Mouse (Mus musculus): ENCODE data around the gene Pard3b. TPM values are rescaled to one million over a fixed set of nuclear protein-coding genes. Genes with fewer than 3 reads are reported as not detected.

Gene Pard3b
- total RNA-seq, 2 experiments from 2014 or later: 5.7 to 6.0 TPM

GRCm38 (mm10) chr1:62048592-62048991 is 410.0 kb downstream of the Pard3b start:
- no peak for DNase-seq
- intact Hi-C loops (cut with DNase I; ENCODE audit: low total_unique reads): no loop called here

GRCm38 (mm10) chr1:62051186-62051825 is 412.7 kb downstream of the Pard3b start:
- no peak for DNase-seq
- intact Hi-C loops (cut with DNase I; ENCODE audit: low total_unique reads): no loop called here

- intact Hi-C loops (cut with DNase I; ENCODE audit: low total_unique reads): no loop called here
- DNase-seq: no peak
Observed at GRCm38 (mm10) chr1:62053167-62053638, 414.6 kb downstream of the Pard3b start.

GRCm38 (mm10) chr1:62055280-62055679 is 416.7 kb downstream of the Pard3b start:
- intact Hi-C loops (cut with DNase I; ENCODE audit: low total_unique reads): no loop called here
- DNase-seq: no peak

- intact Hi-C loops (cut with DNase I; ENCODE audit: low total_unique reads): no loop called here
- DNase-seq: no peak
Observed at GRCm38 (mm10) chr1:62070617-62071016, 432.0 kb downstream of the Pard3b start.

- intact Hi-C loops (cut with DNase I; ENCODE audit: low total_unique reads): no loop called here
- DNase-seq: no peak
Observed at GRCm38 (mm10) chr1:62071139-62071538, 432.5 kb downstream of the Pard3b start.

- DNase-seq: no peak
- intact Hi-C loops (cut with DNase I; ENCODE audit: low total_unique reads): no loop called here
Observed at GRCm38 (mm10) chr1:62076171-62076570, 437.5 kb downstream of the Pard3b start.

GRCm38 (mm10) chr1:62081129-62081528 is 442.5 kb downstream of the Pard3b start:
- intact Hi-C loops (cut with DNase I; ENCODE audit: low total_unique reads): no loop called here
- DNase-seq: no peak

- DNase-seq: no peak
- intact Hi-C loops (cut with DNase I; ENCODE audit: low total_unique reads): no loop called here
Observed at GRCm38 (mm10) chr1:62085995-62086394, 447.4 kb downstream of the Pard3b start.

- intact Hi-C loops (cut with DNase I; ENCODE audit: low total_unique reads): no loop called here
- no peak for DNase-seq
Observed at GRCm38 (mm10) chr1:62087464-62087863, 448.8 kb downstream of the Pard3b start.

- intact Hi-C loops (cut with DNase I; ENCODE audit: low total_unique reads): no loop called here
- DNase-seq: no peak
Observed at GRCm38 (mm10) chr1:62094885-62095284, 456.3 kb downstream of the Pard3b start.

GRCm38 (mm10) chr1:62122426-62122825 is 483.8 kb downstream of the Pard3b start:
- intact Hi-C loops (cut with DNase I; ENCODE audit: low total_unique reads): no loop called here
- no peak for DNase-seq

- intact Hi-C loops (cut with DNase I; ENCODE audit: low total_unique reads): no loop called here
- DNase-seq: no peak
Observed at GRCm38 (mm10) chr1:62129186-62129585, 490.6 kb downstream of the Pard3b start.

GRCm38 (mm10) chr1:62148134-62148533 is 509.5 kb downstream of the Pard3b start:
- intact Hi-C loops (cut with DNase I; ENCODE audit: low total_unique reads): no loop called here
- no peak for DNase-seq

- DNase-seq: no peak
- intact Hi-C loops (cut with DNase I; ENCODE audit: low total_unique reads): no loop called here
Observed at GRCm38 (mm10) chr1:62148786-62149185, 510.2 kb downstream of the Pard3b start.

GRCm38 (mm10) chr1:62155970-62156369 is 517.3 kb downstream of the Pard3b start:
- intact Hi-C loops (cut with DNase I; ENCODE audit: low total_unique reads): no loop called here
- no peak for DNase-seq

GRCm38 (mm10) chr1:62159592-62159991 is 521.0 kb downstream of the Pard3b start:
- intact Hi-C loops (cut with DNase I; ENCODE audit: low total_unique reads): no loop called here
- no peak for DNase-seq

- DNase-seq: peak; percentile 4
- intact Hi-C loops (cut with DNase I; ENCODE audit: low total_unique reads): no loop called here
Observed at GRCm38 (mm10) chr1:62175013-62175640, 536.5 kb downstream of the Pard3b start.

- intact Hi-C loops (cut with DNase I; ENCODE audit: low total_unique reads): no loop called here
- no peak for DNase-seq
Observed at GRCm38 (mm10) chr1:62181638-62182037, 543.0 kb downstream of the Pard3b start.

GRCm38 (mm10) chr1:62182634-62183033 is 544.0 kb downstream of the Pard3b start:
- DNase-seq: no peak
- intact Hi-C loops (cut with DNase I; ENCODE audit: low total_unique reads): no loop called here

GRCm38 (mm10) chr1:62190786-62191185 is 552.2 kb downstream of the Pard3b start:
- intact Hi-C loops (cut with DNase I; ENCODE audit: low total_unique reads): no loop called here
- DNase-seq: no peak
